Mouse (Mus musculus): Measurements from ENCODE around the gene Fmnl3. TPM values are rescaled to one million over a fixed set of nuclear protein-coding genes. Genes with fewer than 3 reads are reported as not detected.

Gene Fmnl3
- polyA plus RNA-seq, 1 experiment from 2014 or later: 28.9 TPM

- Histone ChIP-seq H3K27ac (replicated peaks) (no peak overlapping the region), H3K36me3 (0 out of 2 replicates have a peak, but pooled peaks cover 6% of the 10 kb centered on the region), H3K4me3 (replicated peaks) (no peak overlapping the region), H3K9ac (no peak overlapping the region), H3K4me2 (replicated peaks) (no peak overlapping the region), H3K9me3 (replicated peaks) (no peaks in the 10 kb centered on the region), H3K27me3 (no peaks in the 10 kb centered on the region), H3K4me1 (peaks cover 78% of the 10 kb centered on the region)
- 35% methylated on average over 6 of the region's 6 CpGs for WGBS
- ATAC-seq (ENCODE audit: insufficient number of reproducible peaks, low FRiP score, low TSS enrichment, low read depth): no peak
These were observed 30.6 kb downstream of the Fmnl3 start for GRCm38 (mm10) chr15:99339669-99340068.

DNA sequence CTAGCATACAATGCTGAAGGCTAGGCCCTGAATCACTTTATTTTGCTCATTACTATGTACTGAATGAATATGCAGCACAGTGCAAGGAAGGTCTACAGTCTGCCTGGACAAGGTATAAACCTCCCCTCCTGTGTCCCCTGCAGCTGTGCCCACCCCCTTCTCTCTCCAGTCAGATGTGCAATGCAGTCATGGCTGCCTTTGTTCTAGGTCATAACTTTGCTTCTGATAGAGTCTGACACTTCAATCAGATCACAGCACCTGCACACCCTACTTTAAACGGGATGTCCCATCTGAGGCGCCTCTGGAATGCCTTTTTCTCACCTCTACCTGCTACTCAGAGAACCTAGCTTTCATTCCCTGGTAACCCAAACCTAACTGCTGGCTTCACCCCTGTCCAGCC lies 31.4 kb downstream of the Fmnl3 start:
- Histone ChIP-seq H3K9me3 (replicated peaks) (no peaks in the 10 kb centered on the region), H3K4me1 (peaks cover 78% of the 10 kb centered on the region), H3K4me3 (replicated peaks) (no peak overlapping the region), H3K36me3 (0 out of 2 replicates have a peak, but pooled peaks cover 6% of the 10 kb centered on the region), H3K27ac (replicated peaks) (no peak overlapping the region; the same call in 1 of the 2 replicates), H3K9ac (no peak overlapping the region), H3K4me2 (replicated peaks) (no peak overlapping the region), H3K27me3 (no peaks in the 10 kb centered on the region)
- WGBS: 63% methylated on average over 2 of the region's 2 CpGs
- no peak for ATAC-seq (ENCODE audit: insufficient number of reproducible peaks, low FRiP score, low TSS enrichment, low read depth)

DNA sequence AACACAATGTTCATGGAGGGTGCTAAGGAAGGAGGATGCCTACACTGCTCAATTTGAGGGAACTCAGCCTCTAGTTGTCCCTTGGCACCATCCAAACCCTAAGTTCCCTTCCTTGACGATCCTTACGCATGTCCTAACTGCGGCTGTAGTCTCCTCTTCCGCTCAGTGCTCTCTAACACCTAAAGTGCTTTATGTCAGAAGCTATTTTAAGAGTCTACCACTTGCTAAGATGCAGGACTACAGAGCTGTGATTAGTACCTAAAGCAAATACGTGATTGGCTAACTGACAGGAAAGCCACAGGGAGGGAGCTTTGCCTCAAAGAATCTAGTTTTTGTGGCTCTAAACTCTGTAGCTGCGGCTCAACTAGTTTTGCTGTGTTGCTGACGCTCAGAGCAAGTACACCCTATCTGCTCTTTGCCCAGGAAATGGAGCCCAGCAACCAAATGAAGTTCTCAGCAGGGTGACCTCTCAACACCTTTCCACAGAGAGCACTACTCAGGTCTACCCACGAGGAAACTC lies 34.4 kb downstream of the Fmnl3 start:
- H3K9ac ChIP-seq: no peak overlapping the region
- H3K9me3 ChIP-seq (replicated peaks): no peaks in the 10 kb centered on the region
- WGBS: 73% methylated on average over 8 of the region's 8 CpGs
- no peak overlapping the region for H3K4me3 ChIP-seq (replicated peaks)
- no peak for ATAC-seq (ENCODE audit: insufficient number of reproducible peaks, low FRiP score, low TSS enrichment, low read depth)
- peaks cover 70% of the 10 kb centered on the region for H3K4me1 ChIP-seq
- H3K27me3 ChIP-seq: no peaks in the 10 kb centered on the region
- no peak overlapping the region for H3K4me2 ChIP-seq (replicated peaks)
- H3K36me3 ChIP-seq: 0 out of 2 replicates have a peak, but pooled peaks cover 14% of the 10 kb centered on the region
- peak overlapping the region; percentile 95 for H3K27ac ChIP-seq (replicated peaks)

DNA sequence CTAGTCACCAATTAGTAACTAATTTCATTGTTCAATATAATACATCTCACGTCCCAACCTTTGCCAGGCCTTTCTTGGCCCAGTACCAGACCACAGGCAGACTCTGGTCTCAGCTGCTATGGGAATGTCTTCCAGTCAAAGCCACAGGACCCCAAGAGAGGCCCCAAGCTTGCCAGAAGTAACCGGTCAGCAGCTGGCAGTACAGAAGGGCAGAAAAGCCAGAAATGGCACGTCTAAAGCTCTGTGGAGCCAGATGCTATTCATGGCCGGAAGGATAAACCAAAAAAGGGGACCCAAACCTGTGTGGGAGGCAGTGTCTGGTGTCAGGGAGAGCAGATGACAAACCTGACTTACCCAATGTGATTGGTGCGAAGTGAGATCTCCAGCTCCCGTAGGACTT lies 35.8 kb downstream of the Fmnl3 start:
- H3K4me2 ChIP-seq (replicated peaks): no peak overlapping the region
- 51% methylated on average over 6 of the region's 6 CpGs for WGBS
- peak overlapping the region; percentile 95 for H3K27ac ChIP-seq (replicated peaks)
- no peaks in the 10 kb centered on the region for H3K9me3 ChIP-seq (replicated peaks)
- ATAC-seq (ENCODE audit: insufficient number of reproducible peaks, low FRiP score, low TSS enrichment, low read depth): peak; percentile 26; the same call in 1 of the 2 replicates
- no peak overlapping the region for H3K4me3 ChIP-seq (replicated peaks)
- peaks cover 59% of the 10 kb centered on the region for H3K4me1 ChIP-seq
- H3K9ac ChIP-seq: no peak overlapping the region
- H3K27me3 ChIP-seq: no peaks in the 10 kb centered on the region
- peaks cover 23% of the 10 kb centered on the region for H3K36me3 ChIP-seq

DNA sequence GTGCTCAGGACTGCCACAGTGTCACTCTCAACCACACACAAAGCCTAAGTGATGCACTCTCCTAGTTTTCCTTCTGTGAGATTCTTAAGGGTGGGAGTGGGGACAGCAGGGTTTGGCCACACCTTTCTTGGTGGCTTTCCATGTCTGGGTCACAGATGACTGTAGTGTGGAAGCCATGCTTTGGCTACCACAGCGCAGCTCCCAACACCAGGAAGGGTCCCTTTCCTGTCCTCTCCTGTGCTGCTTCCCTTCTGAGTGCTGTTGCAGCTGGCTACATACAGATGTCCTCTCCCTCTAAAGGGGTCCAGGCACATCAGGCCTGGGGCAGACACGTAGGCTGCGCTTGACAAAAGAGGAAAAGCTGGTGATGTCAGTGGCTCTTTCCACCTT lies 36.6 kb downstream of the Fmnl3 start:
- H3K9me3 ChIP-seq (replicated peaks): no peaks in the 10 kb centered on the region
- 0 out of 2 replicates have a peak overlapping the region, but pooled peaks have one; percentile 22 for H3K4me2 ChIP-seq (replicated peaks)
- WGBS: 43% methylated on average over 3 of the region's 3 CpGs
- 0 out of 2 replicates have a peak, but pooled peaks have one; percentile 15 for ATAC-seq (ENCODE audit: insufficient number of reproducible peaks, low FRiP score, low TSS enrichment, low read depth)
- H3K27ac ChIP-seq (replicated peaks): peak overlapping the region; percentile 95
- H3K4me3 ChIP-seq (replicated peaks): no peak overlapping the region
- H3K9ac ChIP-seq: no peak overlapping the region
- H3K27me3 ChIP-seq: no peaks in the 10 kb centered on the region
- H3K4me1 ChIP-seq: peaks cover 51% of the 10 kb centered on the region
- peaks cover 32% of the 10 kb centered on the region for H3K36me3 ChIP-seq

GRCm38 (mm10) chr15:99332921-99333675 lies 37.2 kb downstream of the Fmnl3 start:
- H3K4me2 ChIP-seq (replicated peaks): peak overlapping the region; percentile 22; the same call in 1 of the 2 replicates
- no peaks in the 10 kb centered on the region for H3K27me3 ChIP-seq
- H3K4me3 ChIP-seq (replicated peaks): no peak overlapping the region
- peak overlapping the region; percentile 95 for H3K27ac ChIP-seq (replicated peaks)
- ATAC-seq (ENCODE audit: insufficient number of reproducible peaks, low FRiP score, low TSS enrichment, low read depth): peak; percentile 88
- H3K9me3 ChIP-seq (replicated peaks): no peaks in the 10 kb centered on the region
- H3K9ac ChIP-seq: no peak overlapping the region
- 14% methylated on average over 9 of the region's 9 CpGs for WGBS
- peaks cover 37% of the 10 kb centered on the region for H3K36me3 ChIP-seq
- peaks cover 51% of the 10 kb centered on the region for H3K4me1 ChIP-seq

DNA sequence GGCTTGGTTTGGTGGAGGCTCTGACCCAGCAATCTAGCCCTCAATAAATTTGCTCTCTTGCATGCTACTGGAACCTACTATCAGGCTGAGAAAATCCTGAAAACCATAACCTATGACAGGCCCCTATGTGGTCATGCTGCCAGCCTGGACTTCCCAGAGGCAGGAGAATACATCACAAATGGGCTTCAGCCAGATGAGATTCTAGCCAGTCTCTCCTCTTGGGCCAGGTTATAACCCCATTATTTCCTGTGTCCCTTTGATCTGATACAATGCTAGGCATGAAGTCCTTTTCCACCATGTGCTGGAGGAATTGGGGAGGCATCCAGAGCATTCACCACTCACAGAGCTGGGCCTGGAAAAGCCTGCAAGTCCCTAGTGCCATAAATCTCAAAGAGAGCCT lies 38.2 kb downstream of the Fmnl3 start:
- H3K4me2 ChIP-seq (replicated peaks): no peak overlapping the region
- H3K27me3 ChIP-seq: no peaks in the 10 kb centered on the region
- peaks cover 47% of the 10 kb centered on the region for H3K36me3 ChIP-seq
- H3K4me1 ChIP-seq: peaks cover 46% of the 10 kb centered on the region
- H3K9me3 ChIP-seq (replicated peaks): no peaks in the 10 kb centered on the region
- H3K27ac ChIP-seq (replicated peaks): peak overlapping the region; percentile 95
- ATAC-seq (ENCODE audit: insufficient number of reproducible peaks, low FRiP score, low TSS enrichment, low read depth): no peak
- H3K9ac ChIP-seq: no peak overlapping the region
- no peak overlapping the region for H3K4me3 ChIP-seq (replicated peaks)

- Histone ChIP-seq H3K4me1 (peaks cover 44% of the 10 kb centered on the region), H3K9me3 (replicated peaks) (no peaks in the 10 kb centered on the region), H3K27me3 (no peaks in the 10 kb centered on the region), H3K27ac (replicated peaks) (no peak overlapping the region), H3K4me2 (replicated peaks) (no peak overlapping the region), H3K9ac (no peak overlapping the region), H3K36me3 (peaks cover 51% of the 10 kb centered on the region), H3K4me3 (replicated peaks) (no peak overlapping the region)
- ATAC-seq (ENCODE audit: insufficient number of reproducible peaks, low FRiP score, low TSS enrichment, low read depth): no peak
- WGBS: 62% methylated on average over 5 of the region's 5 CpGs
These were observed 38.9 kb downstream of the Fmnl3 start for GRCm38 (mm10) chr15:99331341-99331740.

DNA sequence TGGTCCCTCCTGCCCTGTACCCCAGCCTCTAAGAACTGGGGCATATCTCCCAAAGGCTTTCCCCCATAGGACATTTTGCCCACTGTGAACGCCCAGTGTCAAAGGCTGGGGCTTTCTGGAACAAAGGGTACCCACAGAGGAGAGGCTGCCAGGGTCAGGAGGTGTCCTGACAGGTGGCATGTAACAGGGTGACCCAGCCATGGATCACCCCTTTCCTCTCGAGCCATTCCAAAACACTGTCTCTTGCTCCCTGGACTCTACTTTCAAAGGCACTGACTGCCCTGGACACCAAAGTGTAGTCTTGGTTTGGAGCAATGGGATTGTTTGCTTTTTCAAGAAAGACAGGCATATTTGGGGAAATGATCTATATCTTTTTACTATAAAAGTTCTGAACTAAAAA lies 40.0 kb downstream of the Fmnl3 start:
- WGBS: 79% methylated on average over 2 of the region's 2 CpGs
- no peaks in the 10 kb centered on the region for H3K9me3 ChIP-seq (replicated peaks)
- H3K27ac ChIP-seq (replicated peaks): no peak overlapping the region
- no peak for ATAC-seq (ENCODE audit: insufficient number of reproducible peaks, low FRiP score, low TSS enrichment, low read depth)
- H3K27me3 ChIP-seq: no peaks in the 10 kb centered on the region
- no peak overlapping the region for H3K4me2 ChIP-seq (replicated peaks)
- H3K4me3 ChIP-seq (replicated peaks): no peak overlapping the region
- no peak overlapping the region for H3K9ac ChIP-seq
- peaks cover 36% of the 10 kb centered on the region for H3K4me1 ChIP-seq
- peaks cover 52% of the 10 kb centered on the region for H3K36me3 ChIP-seq

- no peak for ATAC-seq (ENCODE audit: insufficient number of reproducible peaks, low FRiP score, low TSS enrichment, low read depth)
- 95% methylated on average over 5 of the region's 5 CpGs for WGBS
- Histone ChIP-seq H3K27ac (replicated peaks) (no peak overlapping the region), H3K4me2 (replicated peaks) (no peak overlapping the region), H3K36me3 (peaks cover 73% of the 10 kb centered on the region), H3K4me3 (replicated peaks) (no peak overlapping the region), H3K4me1 (peaks cover 13% of the 10 kb centered on the region), H3K27me3 (no peaks in the 10 kb centered on the region), H3K9ac (no peak overlapping the region), H3K9me3 (replicated peaks) (no peaks in the 10 kb centered on the region)
These were observed 42.3 kb downstream of the Fmnl3 start for GRCm38 (mm10) chr15:99328011-99328410.

DNA sequence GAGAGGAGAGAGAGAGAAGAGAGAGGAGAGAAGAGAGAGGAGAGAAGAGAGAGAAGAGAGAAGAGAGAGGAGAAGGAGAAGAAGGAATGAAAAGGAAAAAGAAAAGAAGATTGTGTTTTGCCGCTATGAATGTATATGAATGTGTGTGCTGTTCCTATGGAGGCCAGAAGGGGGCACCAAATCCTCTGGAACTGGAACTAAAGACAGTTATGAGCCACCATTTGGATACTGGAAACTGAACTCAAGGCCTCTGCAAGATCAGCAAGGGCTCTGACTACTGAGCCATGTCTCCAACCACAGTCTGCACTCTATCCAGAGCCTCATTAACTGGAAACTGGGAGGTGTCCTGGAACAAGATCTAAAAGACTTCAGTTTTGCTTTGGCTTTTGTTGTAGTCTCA lies 43.3 kb downstream of the Fmnl3 start:
- 73% methylated on average over 1 of the region's 1 CpGs for WGBS
- Histone ChIP-seq H3K4me3 (replicated peaks) (no peak overlapping the region), H3K9ac (no peak overlapping the region), H3K9me3 (replicated peaks) (no peaks in the 10 kb centered on the region), H3K36me3 (peaks cover 84% of the 10 kb centered on the region), H3K27me3 (no peaks in the 10 kb centered on the region), H3K4me1 (peaks cover 3% of the 10 kb centered on the region; the same call in 1 of the 2 replicates), H3K4me2 (replicated peaks) (no peak overlapping the region), H3K27ac (replicated peaks) (no peak overlapping the region)
- no peak for ATAC-seq (ENCODE audit: insufficient number of reproducible peaks, low FRiP score, low TSS enrichment, low read depth)

Data from embryonic facial prominence, embryonic 15.5 days (tissue).